Mouse (Mus musculus): ENCODE results near the gene Irx3. TPM values are rescaled to one million over a fixed set of nuclear protein-coding genes. Genes with fewer than 3 reads are reported as not detected.

Gene Irx3
- polyA plus RNA-seq, 1 experiment from 2014 or later = 1.7 TPM

DNA sequence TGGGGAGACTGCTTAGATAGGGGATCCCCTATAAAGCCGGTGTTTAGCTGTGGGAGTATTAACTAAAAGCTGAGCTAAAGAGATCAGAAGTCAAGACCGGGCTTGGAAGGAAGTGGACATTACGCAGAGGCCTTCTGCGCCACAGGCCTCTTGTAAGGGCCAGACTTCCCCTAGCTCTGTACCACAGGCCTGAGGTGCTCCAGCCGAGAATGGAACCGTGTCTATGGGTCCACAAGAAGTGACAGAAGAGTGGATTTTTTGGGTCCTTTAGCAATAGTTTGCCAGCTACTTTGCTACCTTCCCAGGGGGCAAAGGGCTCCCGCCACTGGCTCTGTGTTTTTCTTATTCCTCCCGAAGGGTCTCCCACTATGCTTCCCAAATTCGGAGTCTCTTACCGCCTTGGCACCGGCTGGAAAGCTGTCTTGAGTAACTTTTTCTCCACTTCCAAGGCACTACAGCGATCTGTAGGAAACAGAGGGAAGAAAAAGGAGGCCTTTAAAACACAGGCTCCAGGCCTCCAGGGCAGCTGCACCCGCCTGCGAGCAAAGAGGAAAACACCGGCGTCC, 2.8 kb downstream of the Irx3 start:
- ATAC-seq (replicated peaks; ENCODE audit: low FRiP score) = no peak
- WGBS = 19% methylated on average over 16 of the region's 16 CpGs
- Histone ChIP-seq H3K9ac (ENCODE audit: low read depth, low read length) (no peak overlapping the region), H3K4me2 (peak overlapping the region; percentile 86), H3K27me3 (replicated peaks; ENCODE audit: control insufficient read depth, insufficient read depth, low read length) (peaks cover 92% of the 10 kb centered on the region), H3K4me3 (ENCODE audit: low read depth, low read length) (peak overlapping the region; percentile 54), H3K9me3 (ENCODE audit: control insufficient read depth, low read length) (no peaks in the 10 kb centered on the region), H3K36me3 (ENCODE audit: control insufficient read depth, insufficient read depth, low read length) (no peaks in the 10 kb centered on the region), H3K4me1 (replicated peaks; ENCODE audit: control insufficient read depth, insufficient read depth, low read length) (peaks cover 17% of the 10 kb centered on the region; the same call in 1 of the 2 replicates), H3K27ac (ENCODE audit: low read depth, low read length) (no peak overlapping the region)
- no peak for DNase-seq (ENCODE audit: low spot score)

GRCm38 (mm10) chr8:91797626-91798271, 4.1 kb downstream of the Irx3 start:
- Histone ChIP-seq H3K27ac (ENCODE audit: low read depth, low read length) (no peak overlapping the region), H3K4me2 (peak overlapping the region; percentile 68), H3K36me3 (ENCODE audit: control insufficient read depth, insufficient read depth, low read length) (no peaks in the 10 kb centered on the region), H3K9ac (ENCODE audit: low read depth, low read length) (no peak overlapping the region), H3K4me1 (replicated peaks; ENCODE audit: control insufficient read depth, insufficient read depth, low read length) (peaks cover 17% of the 10 kb centered on the region; the same call in 1 of the 2 replicates), H3K9me3 (ENCODE audit: control insufficient read depth, low read length) (no peaks in the 10 kb centered on the region), H3K4me3 (ENCODE audit: low read depth, low read length) (peak overlapping the region; percentile 38), H3K27me3 (replicated peaks; ENCODE audit: control insufficient read depth, insufficient read depth, low read length) (peaks cover 78% of the 10 kb centered on the region)
- 0 out of 2 replicates have a peak, but pooled peaks have one; percentile 38 for ATAC-seq (replicated peaks; ENCODE audit: low FRiP score)
- peak; percentile 66 for DNase-seq (ENCODE audit: low spot score)
- WGBS = 1% methylated on average over 35 of the region's 35 CpGs

DNA sequence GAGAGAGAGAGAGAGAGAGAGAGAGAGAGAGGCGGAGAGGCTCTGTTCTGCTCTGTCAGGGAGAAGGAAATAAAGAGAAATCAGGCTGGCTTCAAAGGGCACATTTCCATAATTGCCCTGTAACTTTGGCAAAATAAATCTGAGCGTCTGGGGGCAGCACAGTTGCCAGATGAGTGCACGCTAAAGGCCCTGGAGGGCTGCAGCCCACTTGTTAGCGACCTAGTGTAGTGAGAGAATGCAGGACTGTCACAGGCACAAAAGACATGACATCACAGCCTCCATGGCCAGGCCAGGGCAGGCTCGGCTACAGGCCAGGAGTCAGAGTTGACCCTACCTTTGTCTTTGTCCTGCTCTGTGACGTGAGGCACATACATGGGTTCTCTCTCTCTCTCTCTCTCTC, 8.0 kb downstream of the Irx3 start:
- Histone ChIP-seq H3K9me3 (ENCODE audit: control insufficient read depth, low read length) (no peaks in the 10 kb centered on the region), H3K4me1 (replicated peaks; ENCODE audit: control insufficient read depth, insufficient read depth, low read length) (0 out of 2 replicates have a peak, but pooled peaks cover 4% of the 10 kb centered on the region), H3K27me3 (replicated peaks; ENCODE audit: control insufficient read depth, insufficient read depth, low read length) (peaks cover 39% of the 10 kb centered on the region), H3K4me3 (ENCODE audit: low read depth, low read length) (no peak overlapping the region), H3K27ac (ENCODE audit: low read depth, low read length) (no peak overlapping the region), H3K4me2 (no peak overlapping the region), H3K36me3 (ENCODE audit: control insufficient read depth, insufficient read depth, low read length) (no peaks in the 10 kb centered on the region), H3K9ac (ENCODE audit: low read depth, low read length) (no peak overlapping the region)
- no peak for ATAC-seq (replicated peaks; ENCODE audit: low FRiP score)
- WGBS = 55% methylated on average over 6 of the region's 6 CpGs
- DNase-seq (ENCODE audit: low spot score) = no peak

GRCm38 (mm10) chr8:91787194-91787895, 14.5 kb downstream of the Irx3 start:
- Histone ChIP-seq H3K4me3 (ENCODE audit: low read depth, low read length) (no peak overlapping the region), H3K9me3 (ENCODE audit: control insufficient read depth, low read length) (no peaks in the 10 kb centered on the region), H3K9ac (ENCODE audit: low read depth, low read length) (no peak overlapping the region), H3K4me2 (no peak overlapping the region), H3K36me3 (ENCODE audit: control insufficient read depth, insufficient read depth, low read length) (no peaks in the 10 kb centered on the region), H3K4me1 (replicated peaks; ENCODE audit: control insufficient read depth, insufficient read depth, low read length) (no peaks in the 10 kb centered on the region), H3K27ac (ENCODE audit: low read depth, low read length) (no peak overlapping the region), H3K27me3 (replicated peaks; ENCODE audit: control insufficient read depth, insufficient read depth, low read length) (no peaks in the 10 kb centered on the region)
- DNase-seq (ENCODE audit: low spot score) (no peak), ATAC-seq (replicated peaks; ENCODE audit: low FRiP score) (no peak)
- WGBS = 79% methylated on average over 9 of the region's 9 CpGs

DNA sequence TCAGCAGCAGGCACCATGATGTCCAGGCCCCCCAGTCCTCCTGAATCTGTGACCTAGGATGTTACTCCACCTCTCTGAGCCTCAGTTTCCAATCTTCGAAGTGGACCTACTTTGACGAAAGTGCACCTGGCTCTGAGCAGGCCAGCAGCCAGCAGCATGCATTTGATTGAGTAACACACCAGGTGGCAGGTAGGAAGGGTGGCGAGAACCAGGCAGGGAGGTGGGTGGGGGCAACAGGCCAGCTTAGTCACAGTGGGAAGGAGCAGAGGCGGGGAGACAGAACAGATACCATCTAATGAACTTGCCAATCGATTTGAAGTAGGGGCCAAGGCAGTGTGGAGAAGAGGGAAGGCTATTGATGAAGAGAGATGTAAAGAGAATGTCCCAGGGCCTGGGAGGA, 18.9 kb downstream of the Irx3 start:
- Histone ChIP-seq H3K27ac (ENCODE audit: low read depth, low read length) (no peak overlapping the region), H3K4me2 (no peak overlapping the region), H3K9me3 (ENCODE audit: control insufficient read depth, low read length) (no peaks in the 10 kb centered on the region), H3K27me3 (replicated peaks; ENCODE audit: control insufficient read depth, insufficient read depth, low read length) (no peaks in the 10 kb centered on the region), H3K9ac (ENCODE audit: low read depth, low read length) (no peak overlapping the region), H3K36me3 (ENCODE audit: control insufficient read depth, insufficient read depth, low read length) (no peaks in the 10 kb centered on the region), H3K4me1 (replicated peaks; ENCODE audit: control insufficient read depth, insufficient read depth, low read length) (no peaks in the 10 kb centered on the region), H3K4me3 (ENCODE audit: low read depth, low read length) (no peak overlapping the region)
- WGBS = 53% methylated on average over 5 of the region's 5 CpGs
- DNase-seq (ENCODE audit: low spot score) (no peak), ATAC-seq (replicated peaks; ENCODE audit: low FRiP score) (no peak)

DNA sequence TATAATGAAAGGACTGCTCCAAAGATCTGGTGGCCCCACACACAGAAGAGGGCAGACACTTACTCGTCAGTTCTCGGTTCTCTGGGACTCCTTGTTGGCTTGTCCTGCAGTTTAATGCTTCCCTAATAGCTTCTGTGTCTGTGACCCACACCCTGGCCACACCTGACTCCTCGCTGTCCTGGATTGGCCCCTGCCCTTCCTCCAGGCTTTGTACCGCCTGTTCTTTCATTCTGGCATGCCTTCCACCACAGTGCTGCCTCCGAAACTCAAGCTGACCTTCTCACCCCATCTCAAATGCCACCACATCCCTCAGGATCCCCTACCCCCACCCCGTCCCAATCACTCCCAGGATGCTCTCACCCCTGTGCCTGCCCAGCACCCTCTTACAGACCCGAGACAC, 19.7 kb downstream of the Irx3 start:
- H3K4me1 ChIP-seq (replicated peaks; ENCODE audit: control insufficient read depth, insufficient read depth, low read length) = no peaks in the 10 kb centered on the region
- H3K9me3 ChIP-seq (ENCODE audit: control insufficient read depth, low read length) = no peaks in the 10 kb centered on the region
- no peak overlapping the region for H3K4me2 ChIP-seq
- DNase-seq (ENCODE audit: low spot score) (no peak), ATAC-seq (replicated peaks; ENCODE audit: low FRiP score) (no peak)
- H3K27ac ChIP-seq (ENCODE audit: low read depth, low read length) = no peak overlapping the region
- no peaks in the 10 kb centered on the region for H3K36me3 ChIP-seq (ENCODE audit: control insufficient read depth, insufficient read depth, low read length)
- WGBS = 76% methylated on average over 7 of the region's 7 CpGs
- H3K9ac ChIP-seq (ENCODE audit: low read depth, low read length) = no peak overlapping the region
- H3K27me3 ChIP-seq (replicated peaks; ENCODE audit: control insufficient read depth, insufficient read depth, low read length) = no peaks in the 10 kb centered on the region
- H3K4me3 ChIP-seq (ENCODE audit: low read depth, low read length) = no peak overlapping the region

GRCm38 (mm10) chr8:91780648-91781047, 21.2 kb downstream of the Irx3 start:
- DNase-seq (ENCODE audit: low spot score) = no peak
- H3K4me3 ChIP-seq (ENCODE audit: low read depth, low read length) = no peak overlapping the region
- no peak overlapping the region for H3K4me2 ChIP-seq
- no peaks in the 10 kb centered on the region for H3K9me3 ChIP-seq (ENCODE audit: control insufficient read depth, low read length)
- H3K27me3 ChIP-seq (replicated peaks; ENCODE audit: control insufficient read depth, insufficient read depth, low read length) = no peaks in the 10 kb centered on the region
- H3K27ac ChIP-seq (ENCODE audit: low read depth, low read length) = no peak overlapping the region
- WGBS = 63% methylated on average over 3 of the region's 3 CpGs
- H3K9ac ChIP-seq (ENCODE audit: low read depth, low read length) = no peak overlapping the region
- H3K36me3 ChIP-seq (ENCODE audit: control insufficient read depth, insufficient read depth, low read length) = no peaks in the 10 kb centered on the region
- no peak for ATAC-seq (replicated peaks; ENCODE audit: low FRiP score)
- no peaks in the 10 kb centered on the region for H3K4me1 ChIP-seq (replicated peaks; ENCODE audit: control insufficient read depth, insufficient read depth, low read length)

DNA sequence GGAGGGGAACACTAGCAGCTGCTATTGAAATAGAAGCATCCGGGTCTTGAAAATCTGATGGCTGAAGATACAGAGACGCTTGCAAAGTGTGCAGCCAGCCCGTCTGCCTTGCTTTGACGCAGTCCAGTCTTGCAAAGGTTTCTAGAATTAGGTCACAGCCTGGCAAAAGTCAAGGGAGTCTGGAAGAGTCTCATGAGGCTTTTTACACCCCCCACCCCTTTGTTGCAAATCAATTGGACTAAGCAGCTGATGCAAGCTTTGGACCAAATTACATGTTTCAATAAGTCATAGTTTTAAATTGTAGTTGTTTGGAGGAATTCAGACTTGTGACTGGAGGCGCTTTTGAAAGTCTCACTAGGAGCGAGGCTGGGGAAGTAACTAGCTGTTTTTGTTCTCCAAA, 33.0 kb downstream of the Irx3 start:
- H3K4me2 ChIP-seq = no peak overlapping the region
- no peak for DNase-seq (ENCODE audit: low spot score)
- H3K27me3 ChIP-seq (replicated peaks; ENCODE audit: control insufficient read depth, insufficient read depth, low read length) = no peaks in the 10 kb centered on the region
- H3K36me3 ChIP-seq (ENCODE audit: control insufficient read depth, insufficient read depth, low read length) = no peaks in the 10 kb centered on the region
- no peak overlapping the region for H3K27ac ChIP-seq (ENCODE audit: low read depth, low read length)
- H3K9ac ChIP-seq (ENCODE audit: low read depth, low read length) = no peak overlapping the region
- no peaks in the 10 kb centered on the region for H3K4me1 ChIP-seq (replicated peaks; ENCODE audit: control insufficient read depth, insufficient read depth, low read length)
- WGBS = 70% methylated on average over 6 of the region's 6 CpGs
- no peak for ATAC-seq (replicated peaks; ENCODE audit: low FRiP score)
- no peak overlapping the region for H3K4me3 ChIP-seq (ENCODE audit: low read depth, low read length)
- H3K9me3 ChIP-seq (ENCODE audit: control insufficient read depth, low read length) = no peaks in the 10 kb centered on the region
